Comparison of ENCODE assay signal across 17 mouse cellular contexts in the genomic region with DNA sequence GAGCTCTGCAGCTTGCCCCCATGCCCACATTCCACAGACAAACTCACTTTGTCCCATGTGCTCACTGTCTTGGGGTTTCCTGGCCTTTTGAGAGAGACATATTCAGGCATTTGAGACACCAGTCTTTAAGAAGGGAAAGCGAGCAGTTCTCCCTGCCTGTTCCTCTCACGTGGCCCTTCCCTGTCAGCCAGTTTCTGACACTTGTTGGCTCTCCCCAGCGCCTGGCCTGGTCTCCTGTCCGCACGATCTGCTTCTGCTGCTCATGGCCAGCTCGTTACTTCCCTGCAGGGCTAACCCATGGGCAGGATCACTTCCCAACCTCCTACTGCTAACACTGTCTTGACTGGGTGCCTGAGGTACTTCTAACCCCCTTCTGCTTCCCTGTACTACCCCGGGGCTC.
DNase-seq lines count a peak whose midpoint lies in the region; ATAC-seq and TF ChIP-seq lines count a peak whose summit lies in the region.
"Had no signal": no experiment of that assay in that cellular context is flagged by ENCODE, and none has a peak within 500 bp of the region (broad histone marks: within the 10 kb centered on the region; RNA-seq: fewer than 3 reads in every experiment).

No protein-coding gene starts in this region.

- TF ChIP-seq POLR2A in kidney, adult 2 months (IDR thresholded peaks at IDR 0.05; ENCODE audit: low read depth, low read length): no peak

- no peak overlapping the region for H3K9ac ChIP-seq in midbrain, embryonic 15.5 days
- no peak overlapping the region for H3K9ac ChIP-seq in neural tube, embryonic 14.5 days (replicated peaks; ENCODE audit: low read depth, low read length)
- H3K9ac ChIP-seq: embryonic facial prominence, embryonic 13.5 days; forebrain, embryonic 12.5 days; limb, embryonic 15.5 days had no signal

- 69% methylated on average over 7 of the region's 7 CpGs for WGBS in midbrain, embryonic 10.5 days
- 73% methylated on average over 7 of the region's 7 CpGs for WGBS in midbrain, embryonic 15.5 days
- WGBS in neural tube, embryonic 14.5 days: 70% methylated on average over 7 of the region's 7 CpGs
- 76% methylated on average over 7 of the region's 7 CpGs for WGBS in kidney, adult 2 months

- H3K36me3 ChIP-seq in midbrain, embryonic 10.5 days: no peaks in the 10 kb centered on the region
- no peaks in the 10 kb centered on the region for H3K36me3 ChIP-seq in midbrain, embryonic 15.5 days (replicated peaks)
- no peaks in the 10 kb centered on the region for H3K36me3 ChIP-seq in neural tube, embryonic 14.5 days (ENCODE audit: control insufficient read depth, insufficient read depth, low read length)
- no peaks in the 10 kb centered on the region for H3K36me3 ChIP-seq in kidney, adult 2 months (ENCODE audit: control insufficient read depth, insufficient read depth, low read length)
- H3K36me3 ChIP-seq: embryonic facial prominence, embryonic 13.5 days; forebrain, embryonic 12.5 days; G1E; limb, embryonic 15.5 days had no signal

- no peak for ATAC-seq in midbrain, embryonic 15.5 days (replicated peaks)
- ATAC-seq in neural tube, embryonic 14.5 days (ENCODE audit: low read depth): no peak

- H3K9me3 ChIP-seq in midbrain, embryonic 10.5 days (replicated peaks): no peaks in the 10 kb centered on the region
- no peaks in the 10 kb centered on the region for H3K9me3 ChIP-seq in midbrain, embryonic 15.5 days
- no peaks in the 10 kb centered on the region for H3K9me3 ChIP-seq in neural tube, embryonic 14.5 days (ENCODE audit: control insufficient read depth, low read length)
- H3K9me3 ChIP-seq: embryonic facial prominence, embryonic 13.5 days; forebrain, embryonic 12.5 days; G1E; limb, embryonic 15.5 days; megakaryocyte, embryonic 14.5 days had no signal

- H3K27ac ChIP-seq in midbrain, embryonic 10.5 days (replicated peaks): 0 out of 2 replicates have a peak overlapping the region, but pooled peaks have one; percentile 11
- no peak overlapping the region for H3K27ac ChIP-seq in midbrain, embryonic 15.5 days
- H3K27ac ChIP-seq in neural tube, embryonic 14.5 days (ENCODE audit: low read depth, low read length): peak overlapping the region; percentile 40; the same call in 1 of the 2 replicates
- no peak overlapping the region for H3K27ac ChIP-seq in kidney, adult 2 months (ENCODE audit: insufficient read depth, low read depth, low read length)
- H3K27ac ChIP-seq: embryonic facial prominence, embryonic 13.5 days; forebrain, embryonic 12.5 days; limb, embryonic 15.5 days had no signal

- TF ChIP-seq CTCF in kidney, adult 2 months (conservative IDR thresholded peaks at IDR 0.05; ENCODE audit: insufficient read depth, insufficient read length, low read depth, low read length): no peak

- H3K27me3 ChIP-seq in midbrain, embryonic 10.5 days (ENCODE audit: low read depth, poor library complexity, severe bottlenecking): no peaks in the 10 kb centered on the region
- no peaks in the 10 kb centered on the region for H3K27me3 ChIP-seq in midbrain, embryonic 15.5 days (replicated peaks)
- H3K27me3 ChIP-seq in neural tube, embryonic 14.5 days (ENCODE audit: control insufficient read depth, insufficient read depth, low read length): no peaks in the 10 kb centered on the region
- H3K27me3 ChIP-seq in kidney, adult 2 months (replicated peaks; ENCODE audit: control insufficient read depth, insufficient read depth, low read length): no peaks in the 10 kb centered on the region
- H3K27me3 ChIP-seq: embryonic facial prominence, embryonic 13.5 days; forebrain, embryonic 12.5 days; limb, embryonic 15.5 days had no signal

- peaks cover 16% of the 10 kb centered on the region for H3K4me1 ChIP-seq in midbrain, embryonic 10.5 days
- peaks cover 36% of the 10 kb centered on the region for H3K4me1 ChIP-seq in midbrain, embryonic 15.5 days
- H3K4me1 ChIP-seq in neural tube, embryonic 14.5 days (ENCODE audit: control insufficient read depth, insufficient read depth, low read length): peaks cover 42% of the 10 kb centered on the region
- no peaks in the 10 kb centered on the region; the same call in 1 of the 2 replicates for H3K4me1 ChIP-seq in kidney, adult 2 months (ENCODE audit: control insufficient read depth, insufficient read depth, low read length)

- DNase-seq in gastrocnemius, postnatal 14 days: peak; percentile 15
- no peak for DNase-seq in gastrocnemius, postnatal 25 days
- DNase-seq in midbrain, embryonic 10.5 days (ENCODE audit: low spot score): no peak
- peak; percentile 27 to 41 for DNase-seq in heart, postnatal 14 days
- no peak for DNase-seq in kidney, adult 2 months
- DNase-seq: adrenal gland, postnatal 36 days; kidney, adult 18-20 months; lung, adult 18-20 months; right cerebral cortex, postnatal 4 days; thymus, postnatal 36 days had no signal

- H3K4me3 ChIP-seq in midbrain, embryonic 10.5 days: no peak overlapping the region
- no peak overlapping the region for H3K4me3 ChIP-seq in midbrain, embryonic 15.5 days
- no peak overlapping the region for H3K4me3 ChIP-seq in neural tube, embryonic 14.5 days (ENCODE audit: low read depth, low read length)
- no peak overlapping the region for H3K4me3 ChIP-seq in kidney, adult 2 months (ENCODE audit: insufficient read depth, low read depth, low read length)
- H3K4me3 ChIP-seq: embryonic facial prominence, embryonic 13.5 days; forebrain, embryonic 12.5 days; limb, embryonic 15.5 days; megakaryocyte, embryonic 14.5 days had no signal

- no peak overlapping the region for H3K4me2 ChIP-seq in midbrain, embryonic 15.5 days
- no peak overlapping the region for H3K4me2 ChIP-seq in neural tube, embryonic 14.5 days (ENCODE audit: low read depth, low read length)
- H3K4me2 ChIP-seq: embryonic facial prominence, embryonic 13.5 days; forebrain, embryonic 12.5 days; limb, embryonic 15.5 days had no signal

- intact Hi-C loops in gastrocnemius, postnatal 14 days (cut with DNase I; ENCODE audit: low total_unique reads): no loop called here
- intact Hi-C loops in heart, postnatal 14 days (cut with DNase I): no loop called here

Comparison
In these comparisons a context has a peak if more than half of its experiments do, and no peak if none do; other contexts are left out.
1. DNase-seq: peak in gastrocnemius, postnatal 14 days (single experiment) and heart, postnatal 14 days (2 of 2); none in gastrocnemius, postnatal 25 days (single experiment), midbrain, embryonic 10.5 days (single experiment) and kidney, adult 2 months (single experiment).
2. H3K27ac ChIP-seq: peak in midbrain, embryonic 10.5 days (single experiment) and neural tube, embryonic 14.5 days (single experiment); none in midbrain, embryonic 15.5 days (single experiment) and kidney, adult 2 months (single experiment).